Mouse (Mus musculus): ENCODE results near the gene Wnk2. TPM values are rescaled to one million over a fixed set of nuclear protein-coding genes. Genes with fewer than 3 reads are reported as not detected.

Wnk2 gene
- polyA plus RNA-seq, 1 experiment from 2014 or later, result 1.0 TPM

GRCm38 (mm10) chr13:49190876-49191672 is 43.3 kb upstream of the Wnk2 start:
- DNase-seq (ENCODE audit: low spot score) (no peak), ATAC-seq (ENCODE audit: insufficient number of reproducible peaks, low FRiP score, low TSS enrichment, low read depth) (no peak)
- Histone ChIP-seq H3K4me2 (ENCODE audit: low read depth, severe bottlenecking) (no peak overlapping the region), H3K27ac (replicated peaks; ENCODE audit: low read depth, low read length) (no peak overlapping the region), H3K9ac (ENCODE audit: low read length) (no peak overlapping the region), H3K36me3 (ENCODE audit: control insufficient read depth, insufficient read depth, low read length) (no peaks in the 10 kb centered on the region), H3K27me3 (ENCODE audit: control insufficient read depth, insufficient read depth, low read length) (no peaks in the 10 kb centered on the region), H3K4me1 (ENCODE audit: control insufficient read depth, insufficient read depth, low read length) (peaks cover 19% of the 10 kb centered on the region), H3K9me3 (ENCODE audit: control insufficient read depth, low read length) (no peaks in the 10 kb centered on the region), H3K4me3 (ENCODE audit: low read depth, low read length) (no peak overlapping the region)
- 83% methylated on average over 7 of the region's 7 CpGs for WGBS

- no peaks in the 10 kb centered on the region for H3K27me3 ChIP-seq (ENCODE audit: control insufficient read depth, insufficient read depth, low read length)
- no peaks in the 10 kb centered on the region for H3K9me3 ChIP-seq (ENCODE audit: control insufficient read depth, low read length)
- no peak for DNase-seq (ENCODE audit: low spot score)
- no peaks in the 10 kb centered on the region for H3K36me3 ChIP-seq (ENCODE audit: control insufficient read depth, insufficient read depth, low read length)
- no peak overlapping the region for H3K4me2 ChIP-seq (ENCODE audit: low read depth, severe bottlenecking)
- H3K9ac ChIP-seq (ENCODE audit: low read length), result no peak overlapping the region
- 75% methylated on average over 12 of the region's 12 CpGs for whole genome bisulfite sequencing
- H3K4me1 ChIP-seq (ENCODE audit: control insufficient read depth, insufficient read depth, low read length), result peaks cover 19% of the 10 kb centered on the region
- no peak overlapping the region for H3K27ac ChIP-seq (replicated peaks; ENCODE audit: low read depth, low read length)
- no peak overlapping the region for H3K4me3 ChIP-seq (ENCODE audit: low read depth, low read length)
- no peak for ATAC-seq (ENCODE audit: insufficient number of reproducible peaks, low FRiP score, low TSS enrichment, low read depth)
These were observed 42.4 kb upstream of the Wnk2 start for GRCm38 (mm10) chr13:49189970-49190870.

GRCm38 (mm10) chr13:49188966-49189360 is 41.1 kb upstream of the Wnk2 start:
- DNase-seq (ENCODE audit: low spot score) (no peak), ATAC-seq (ENCODE audit: insufficient number of reproducible peaks, low FRiP score, low TSS enrichment, low read depth) (no peak)
- Histone ChIP-seq H3K27ac (replicated peaks; ENCODE audit: low read depth, low read length) (no peak overlapping the region), H3K4me2 (ENCODE audit: low read depth, severe bottlenecking) (no peak overlapping the region), H3K9ac (ENCODE audit: low read length) (no peak overlapping the region), H3K36me3 (ENCODE audit: control insufficient read depth, insufficient read depth, low read length) (no peaks in the 10 kb centered on the region), H3K27me3 (ENCODE audit: control insufficient read depth, insufficient read depth, low read length) (no peaks in the 10 kb centered on the region), H3K9me3 (ENCODE audit: control insufficient read depth, low read length) (no peaks in the 10 kb centered on the region), H3K4me1 (ENCODE audit: control insufficient read depth, insufficient read depth, low read length) (peaks cover 19% of the 10 kb centered on the region), H3K4me3 (ENCODE audit: low read depth, low read length) (no peak overlapping the region)
- 42% methylated on average over 2 of the region's 2 CpGs for WGBS

GRCm38 (mm10) chr13:49188219-49188965 is 40.6 kb upstream of the Wnk2 start:
- Histone ChIP-seq H3K27me3 (ENCODE audit: control insufficient read depth, insufficient read depth, low read length) (no peaks in the 10 kb centered on the region), H3K27ac (replicated peaks; ENCODE audit: low read depth, low read length) (no peak overlapping the region), H3K9ac (ENCODE audit: low read length) (no peak overlapping the region), H3K4me1 (ENCODE audit: control insufficient read depth, insufficient read depth, low read length) (peaks cover 19% of the 10 kb centered on the region), H3K4me3 (ENCODE audit: low read depth, low read length) (peak overlapping the region; percentile 72), H3K36me3 (ENCODE audit: control insufficient read depth, insufficient read depth, low read length) (no peaks in the 10 kb centered on the region), H3K4me2 (ENCODE audit: low read depth, severe bottlenecking) (peak overlapping the region; percentile 100), H3K9me3 (ENCODE audit: control insufficient read depth, low read length) (no peaks in the 10 kb centered on the region)
- peak; percentile 54 for DNase-seq (ENCODE audit: low spot score)
- peak; percentile 21 for ATAC-seq (ENCODE audit: insufficient number of reproducible peaks, low FRiP score, low TSS enrichment, low read depth)
- 20% methylated on average over 15 of the region's 15 CpGs for WGBS

- peak within 1 kb of the TSS; percentile 72 for H3K4me3 ChIP-seq (ENCODE audit: low read depth, low read length)
- peak within 1 kb of the TSS; percentile 100 for H3K4me2 ChIP-seq (ENCODE audit: low read depth, severe bottlenecking)
- H3K4me1 ChIP-seq (ENCODE audit: control insufficient read depth, insufficient read depth, low read length), result peaks cover 19% of the 10 kb centered on the region
- peak; percentile 88 for ATAC-seq (ENCODE audit: insufficient number of reproducible peaks, low FRiP score, low TSS enrichment, low read depth)
- DNase-seq (ENCODE audit: low spot score), result peak; percentile 83
- no peaks in the 10 kb centered on the region for H3K9me3 ChIP-seq (ENCODE audit: control insufficient read depth, low read length)
- under 1% methylated on average over 73 of the region's 87 CpGs for WGBS
- H3K27me3 ChIP-seq (ENCODE audit: control insufficient read depth, insufficient read depth, low read length), result no peaks in the 10 kb centered on the region
- H3K36me3 ChIP-seq (ENCODE audit: control insufficient read depth, insufficient read depth, low read length), result no peaks in the 10 kb centered on the region
- 0 out of 2 replicates have a peak within 1 kb of the TSS, but pooled peaks have one; percentile 14 for H3K27ac ChIP-seq (replicated peaks; ENCODE audit: low read depth, low read length)
- peak within 1 kb of the TSS; percentile 66 for H3K9ac ChIP-seq (ENCODE audit: low read length)
These were observed 39.7 kb upstream of the Wnk2 start, which contains the start of gene Ninj1 for GRCm38 (mm10) chr13:49187288-49188218. TSS of gene Ninj1 (plus strand) at chr13:49187485.

- H3K9ac ChIP-seq (ENCODE audit: low read length), result peak overlapping the region; percentile 65
- peak overlapping the region; percentile 100; the same call in 1 of the 2 replicates for H3K4me2 ChIP-seq (ENCODE audit: low read depth, severe bottlenecking)
- ATAC-seq (ENCODE audit: insufficient number of reproducible peaks, low FRiP score, low TSS enrichment, low read depth) (no peak; the same call in 1 of the 2 replicates), DNase-seq (ENCODE audit: low spot score) (no peak)
- peak overlapping the region; percentile 72; the same call in 1 of the 2 replicates for H3K4me3 ChIP-seq (ENCODE audit: low read depth, low read length)
- H3K9me3 ChIP-seq (ENCODE audit: control insufficient read depth, low read length), result no peaks in the 10 kb centered on the region
- peaks cover 19% of the 10 kb centered on the region for H3K4me1 ChIP-seq (ENCODE audit: control insufficient read depth, insufficient read depth, low read length)
- 0 out of 2 replicates have a peak overlapping the region, but pooled peaks have one; percentile 14 for H3K27ac ChIP-seq (replicated peaks; ENCODE audit: low read depth, low read length)
- 26% methylated on average over 11 of the region's 11 CpGs for WGBS
- no peaks in the 10 kb centered on the region for H3K36me3 ChIP-seq (ENCODE audit: control insufficient read depth, insufficient read depth, low read length)
- H3K27me3 ChIP-seq (ENCODE audit: control insufficient read depth, insufficient read depth, low read length), result no peaks in the 10 kb centered on the region
These were observed 39.0 kb upstream of the Wnk2 start for GRCm38 (mm10) chr13:49186798-49187287.

GRCm38 (mm10) chr13:49183646-49184045 is 35.8 kb upstream of the Wnk2 start:
- H3K27ac ChIP-seq (replicated peaks; ENCODE audit: low read depth, low read length), result no peak overlapping the region
- H3K9ac ChIP-seq (ENCODE audit: low read length), result peak overlapping the region; percentile 17; the same call in 1 of the 2 replicates
- H3K36me3 ChIP-seq (ENCODE audit: control insufficient read depth, insufficient read depth, low read length), result no peaks in the 10 kb centered on the region
- no peak overlapping the region for H3K4me3 ChIP-seq (ENCODE audit: low read depth, low read length)
- H3K27me3 ChIP-seq (ENCODE audit: control insufficient read depth, insufficient read depth, low read length), result no peaks in the 10 kb centered on the region
- peaks cover 15% of the 10 kb centered on the region for H3K4me1 ChIP-seq (ENCODE audit: control insufficient read depth, insufficient read depth, low read length)
- no peaks in the 10 kb centered on the region for H3K9me3 ChIP-seq (ENCODE audit: control insufficient read depth, low read length)
- ATAC-seq (ENCODE audit: insufficient number of reproducible peaks, low FRiP score, low TSS enrichment, low read depth) (no peak), DNase-seq (ENCODE audit: low spot score) (no peak)
- WGBS, result 53% methylated on average over 5 of the region's 5 CpGs
- no peak overlapping the region for H3K4me2 ChIP-seq (ENCODE audit: low read depth, severe bottlenecking)
